Mouse (Mus musculus): Measurements from ENCODE around the gene Ing4.
A peak's percentile ranks its signal among the peaks of the same experiment; 100 is the strongest.

Gene Ing4

DNA sequence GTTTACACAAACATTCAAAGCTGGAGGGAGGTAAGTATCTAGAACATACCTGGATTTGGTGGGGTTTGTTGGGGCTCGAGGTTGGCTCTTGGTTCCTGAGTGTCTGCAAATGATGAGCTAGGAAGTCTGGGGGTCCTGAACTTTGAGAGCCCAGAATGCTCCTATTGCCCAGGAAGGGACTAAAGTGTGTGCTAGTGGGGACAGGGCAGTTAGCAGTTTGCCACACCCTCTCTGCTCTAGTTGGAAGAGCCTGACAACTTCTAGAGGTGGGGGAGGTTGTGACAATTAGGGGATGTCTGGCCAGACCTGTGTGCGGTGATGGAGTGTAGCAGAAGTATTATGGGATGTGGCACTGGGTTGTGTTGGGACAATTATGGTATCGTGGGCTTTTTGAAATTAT is 55.3 kb downstream of the Ing4 start:
- DNase-seq (ENCODE audit: low spot score), result no peak

DNA sequence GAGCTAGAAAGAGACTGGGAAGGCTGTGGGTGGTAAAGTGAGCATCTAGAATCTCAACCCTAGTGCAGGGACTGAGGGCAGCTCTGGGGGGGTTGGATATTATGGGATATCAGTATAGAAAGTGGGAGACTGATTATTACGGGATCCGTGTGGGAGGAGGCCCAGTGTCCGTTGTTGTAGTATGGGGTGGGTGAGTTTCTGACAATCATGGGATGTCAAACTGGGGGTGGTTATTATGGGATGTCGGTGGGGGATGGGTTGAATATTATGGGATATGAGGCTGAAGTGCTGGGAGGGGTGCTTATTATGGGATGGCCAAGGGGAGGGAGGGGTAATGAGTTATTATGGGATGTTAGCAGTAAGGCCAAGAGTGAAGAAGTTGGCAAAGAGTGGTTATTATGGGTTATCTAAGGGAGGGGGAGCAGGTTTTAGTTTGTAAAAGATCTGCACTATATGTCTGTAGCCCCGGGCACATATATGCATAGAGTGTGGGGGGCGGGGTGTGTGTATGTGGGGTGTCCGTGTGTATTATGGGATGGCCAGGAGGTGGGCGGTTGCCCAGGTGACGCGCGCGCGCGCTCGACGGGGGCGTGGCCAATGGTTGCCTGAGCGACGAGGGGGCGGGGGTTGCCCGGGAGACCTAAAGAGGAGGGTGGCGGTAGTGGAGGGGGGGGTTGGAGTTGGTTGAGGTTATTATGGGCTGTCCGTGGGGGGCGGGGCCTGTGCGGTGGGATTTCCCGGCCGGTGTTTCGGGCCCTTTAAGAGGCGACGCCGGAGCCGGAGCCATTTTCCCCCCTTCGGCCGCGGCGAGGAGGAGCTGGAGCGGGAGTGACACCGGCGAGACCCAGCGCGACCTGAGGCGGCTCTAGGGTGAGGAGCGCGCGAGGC is 56.1 kb downstream of the Ing4 start, which contains the start of gene Chd4:
TSS of gene Chd4 (plus strand) at position 591 of the 888 bp plus-strand sequence.
- peak; percentile 96 for DNase-seq (ENCODE audit: low spot score)

DNA sequence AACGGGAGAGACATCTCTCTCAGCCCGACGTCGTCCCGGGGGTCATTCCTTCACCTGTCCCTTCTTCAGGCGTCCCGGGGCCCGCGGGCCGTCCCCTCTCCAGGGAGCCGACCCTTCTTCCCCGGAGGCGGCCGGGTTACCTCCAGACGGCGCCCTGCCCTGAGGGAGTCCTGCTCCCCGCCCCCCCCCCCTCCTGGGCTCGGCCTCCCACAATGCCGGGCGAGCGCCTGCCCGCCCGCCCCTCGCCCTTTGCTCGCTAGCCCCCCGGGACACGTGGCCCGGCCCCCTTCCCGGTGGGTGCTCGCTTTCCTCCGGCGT is 56.7 kb downstream of the Ing4 start:
- no peak for DNase-seq (ENCODE audit: low spot score)

GRCm38 (mm10) chr6:125096597-125097345 is 57.2 kb downstream of the Ing4 start:
- DNase-seq (ENCODE audit: low spot score), result peak; percentile 56

- DNase-seq (ENCODE audit: low spot score), result peak; percentile 24
These were observed 57.8 kb downstream of the Ing4 start for GRCm38 (mm10) chr6:125097346-125097689.

DNA sequence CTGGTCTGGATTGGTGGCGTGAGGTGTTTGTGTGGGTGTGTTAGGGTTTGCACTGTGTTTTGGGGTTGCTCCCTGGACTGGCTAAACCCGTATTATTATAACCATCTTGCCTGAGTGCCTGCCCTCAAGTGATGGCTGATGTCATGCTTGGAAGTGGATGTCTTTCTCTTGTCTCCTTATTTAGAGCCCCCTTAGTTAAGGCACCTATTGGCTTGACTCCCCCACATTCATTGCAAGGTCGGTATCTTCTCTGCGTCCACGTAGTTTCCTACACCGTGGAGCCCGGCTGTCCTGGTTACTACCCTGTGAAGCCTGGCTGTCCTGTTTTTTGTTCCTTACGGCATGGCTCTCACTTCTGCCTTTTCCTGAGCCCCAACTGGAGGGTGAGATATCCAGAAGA is 58.4 kb downstream of the Ing4 start:
- no peak for DNase-seq (ENCODE audit: low spot score)

DNA sequence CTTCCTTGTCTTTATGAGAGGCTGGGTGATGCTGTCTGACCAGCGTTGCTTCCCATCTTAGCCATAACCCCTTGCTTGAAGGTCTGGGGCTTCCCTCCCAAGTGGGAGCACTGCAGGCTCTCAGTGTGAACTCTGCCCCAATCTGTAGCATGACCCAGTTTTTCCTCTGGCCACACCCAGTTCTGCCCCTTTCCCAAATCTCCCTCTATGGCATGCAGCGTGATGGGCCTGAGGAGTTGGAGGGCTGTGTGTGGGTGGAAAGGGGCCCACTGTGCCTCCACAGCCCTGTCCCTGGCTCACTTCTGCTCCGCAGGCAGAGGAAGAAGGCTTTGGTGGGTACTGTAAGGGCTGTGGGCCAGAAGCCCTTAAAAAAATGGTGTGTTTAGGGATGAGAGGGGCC is 59.0 kb downstream of the Ing4 start:
- DNase-seq (ENCODE audit: low spot score), result no peak

Measured in urinary bladder, postnatal 14 days (tissue).